Mouse (Mus musculus) myocyte (in vitro differentiated cells): Measurements from ENCODE around the gene Slc2a13.

ENCODE experiments used
- MAX ChIP-seq: IDR thresholded peaks from one replicate; pipeline ENCODE4 v1.6.1; 2011; ENCODE audit warnings: low read depth, mild to moderate bottlenecking, control low read depth
- POLR2A ChIP-seq: IDR thresholded peaks from one replicate; pipeline ENCODE4 v1.6.1; 2011; ENCODE audit warnings: low read depth, mild to moderate bottlenecking, control low read depth, moderate library complexity; ENCODE audit not compliant: insufficient read length
- REST ChIP-seq: IDR thresholded peaks from one replicate; pipeline ENCODE4 v1.6.1; 2011; ENCODE audit warnings: mild to moderate bottlenecking, control low read depth, moderate library complexity; ENCODE audit not compliant: insufficient read depth, insufficient read length
- USF1 ChIP-seq: IDR thresholded peaks from one replicate; pipeline ENCODE4 v1.6.1; 2011; ENCODE audit warnings: low read depth, mild to moderate bottlenecking, control low read depth, moderate library complexity

- TF ChIP-seq POLR2A (no peak), USF1 (no peak), REST (no peak), MAX (no peak)
Measured at GRCm38 (mm10) chr15:91613981-91614665, 41.1 kb upstream of the Slc2a13 start.
